Comparison of ENCODE assay signal across 14 mouse cellular contexts in genomic region chr13:114987668-114988067, GRCm38 (mm10).
"Had no signal": no experiment of that assay in that cellular context is flagged by ENCODE, and none has a peak within 500 bp of the region (broad histone marks: within the 10 kb centered on the region; RNA-seq: fewer than 3 reads in every experiment).

No protein-coding gene starts in this region.

- ATAC-seq: liver, postnatal 0 days; midbrain, embryonic 15.5 days had no signal

- H3K4me3 ChIP-seq: limb, embryonic 12.5 days; liver, embryonic 13.5 days; megakaryocyte, embryonic 14.5 days; midbrain, embryonic 15.5 days; neural tube, embryonic 13.5 days had no signal

- H3K9me3 ChIP-seq: limb, embryonic 12.5 days; liver, embryonic 13.5 days; megakaryocyte, embryonic 14.5 days; midbrain, embryonic 15.5 days; neural tube, embryonic 13.5 days had no signal

- H3K36me3 ChIP-seq: limb, embryonic 12.5 days; liver, embryonic 13.5 days; midbrain, embryonic 15.5 days; neural tube, embryonic 13.5 days had no signal

- DNase-seq: layer of hippocampus, adult 9-11 months; layer of hippocampus, postnatal 36 days; liver; liver, embryonic 13.5 days; right cerebral cortex, adult 18-20 months; right cerebral cortex, postnatal 25 days; thymus, postnatal 36 days had no signal

- H3K4me2 ChIP-seq: limb, embryonic 12.5 days; liver, embryonic 13.5 days; midbrain, embryonic 11.5 days; midbrain, embryonic 15.5 days; neural tube, embryonic 13.5 days had no signal

- H3K9ac ChIP-seq: limb, embryonic 12.5 days; liver, embryonic 13.5 days; liver, postnatal 0 days; midbrain, embryonic 15.5 days; neural tube, embryonic 13.5 days had no signal

- H3K27me3 ChIP-seq: limb, embryonic 12.5 days; liver, embryonic 13.5 days; megakaryocyte, embryonic 14.5 days; midbrain, embryonic 15.5 days; neural tube, embryonic 13.5 days had no signal

- H3K4me1 ChIP-seq: liver, embryonic 13.5 days had no signal

- H3K27ac ChIP-seq: limb, embryonic 12.5 days; liver, embryonic 13.5 days; macrophage; midbrain, embryonic 15.5 days; neural tube, embryonic 13.5 days had no signal
